Mouse (Mus musculus) liver, adult 2 months (tissue): ENCODE measurements around the gene Gm17584. TPM values are rescaled to one million over a fixed set of nuclear protein-coding genes. Genes with fewer than 3 reads are reported as not detected.
"Not testable (repeated sequence)": the region's sequence is repeated elsewhere in the genome, so short reads cannot be mapped to it uniquely, and the experiment has no call there.

ENCODE experiments used
- DNase-seq: peaks from one replicate; pipeline ENCODE4 v3.0.0-alpha.2; 2011; ENCODE audit warnings: low read depth, low spot score; ENCODE audit errors: extremely low read depth
- H3K27ac ChIP-seq: fragments of 200-500 bp; replicated peaks from 2 replicates; pipeline ENCODE4 v1.5.1; 2012; ENCODE audit warnings: low read depth, mild to moderate bottlenecking, control low read depth, inconsistent platforms, low read length; ENCODE audit not compliant: insufficient read depth
- H3K27me3 ChIP-seq: fragments of 200-500 bp; 2 replicates; pipeline ENCODE4 v1.6.1; 2012; ENCODE audit warnings: mild to moderate bottlenecking, moderate library complexity, low read length, inconsistent platforms; ENCODE audit not compliant: control insufficient read depth, insufficient read depth
- H3K36me3 ChIP-seq: fragments of 200-500 bp; 2 replicates; pipeline ENCODE4 v1.6.1; 2012; ENCODE audit warnings: low read length, inconsistent platforms; ENCODE audit not compliant: control insufficient read depth, insufficient read depth
- H3K4me1 ChIP-seq: fragments of 200-500 bp; 2 replicates; pipeline ENCODE4 v1.6.1; 2011; ENCODE audit warnings: low read length; ENCODE audit not compliant: control insufficient read depth, insufficient read depth
- H3K4me3 ChIP-seq: fragments of 200-500 bp; 2 replicates; pipeline ENCODE4 v1.5.1; 2011; ENCODE audit warnings: low read depth, mild to moderate bottlenecking, control low read depth, low read length, moderate library complexity; ENCODE audit not compliant: insufficient read depth
- H3K79me2 ChIP-seq: fragments of 200-500 bp; 2 replicates; pipeline ENCODE4 v1.6.1; 2012; ENCODE audit warnings: inconsistent platforms, mild to moderate bottlenecking, low read length, moderate library complexity; ENCODE audit not compliant: control insufficient read depth, insufficient read depth
- H3K9ac ChIP-seq: fragments of 200-500 bp; 2 replicates; pipeline ENCODE4 v1.6.1; 2012; ENCODE audit warnings: low read depth, mild to moderate bottlenecking, control low read depth, inconsistent platforms, low read length
- WGBS: fragments of 180-500 bp; shearing (Covaris S2); methylation state at CpG from one replicate; pipeline ENCODE4 v1.1.7; 2018; 5-methylcytosine and 5-hydroxymethylcytosine counted together
- polyA plus RNA-seq: library from polyadenylated mRNA; depleted of rRNA; stranded (reverse); fragments of >200 nt; gene quantifications from 2 replicates; pipeline ENCODE4 v1.2.3, GENCODE M21; 2012; rRNA removed
- total RNA-seq: library from RNA; depleted of rRNA; stranded (reverse); fragments of >200 nt; gene quantifications from 2 replicates; pipeline ENCODE4 v1.2.3, GENCODE M21; 2014; rRNA removed

The Gm17584 gene
- total RNA-seq: not detected in 2 replicates
- polyA plus RNA-seq: not detected in 2 replicates

- no CpG with 5 or more reads among the region's 4 CpGs for WGBS
- not testable (repeated sequence) for H3K4me1 ChIP-seq, DNase-seq, H3K27me3 ChIP-seq, H3K36me3 ChIP-seq, H3K9ac ChIP-seq, H3K4me3 ChIP-seq, H3K79me2 ChIP-seq, H3K27ac ChIP-seq
Observed at GRCm38 (mm10) chrX:124500263-124500662, at the start of gene Gm17584. TSS of gene Gm17584 (plus strand) at chrX:124500563.

Other genes starting within 250 kb of the Gm17584 start
- gene Gm17469, start 129.3 kb downstream of the Gm17584 start, total RNA-seq: not detected in 2 replicates
- not detected in 2 replicates for gene Gm17469, start 129.3 kb downstream of the Gm17584 start, polyA plus RNA-seq